Mouse (Mus musculus): Measurements from ENCODE around the gene Mesp2.

GRCm38 (mm10) chr7:79793688-79794087 lies 16.8 kb upstream of the Mesp2 start, which contains the start of gene Mesp1:
- no peak for TF ChIP-seq CTCF (IDR thresholded peaks at IDR 0.05; ENCODE audit: borderline replicate concordance, control insufficient read depth, extremely low read depth, insufficient read depth, low read length, poor library complexity)
- no peak for TF ChIP-seq POLR2A (IDR thresholded peaks at IDR 0.05; ENCODE audit: control insufficient read depth, extremely low read depth, insufficient read depth, low read length, poor library complexity)

Data from thymus, adult 2 months (tissue).